Mouse (Mus musculus) thymus, postnatal 0 days (tissue): ENCODE data around the gene Lipk. TPM values are rescaled to one million over a fixed set of nuclear protein-coding genes. Genes with fewer than 3 reads are reported as not detected.

Source experiments
- DNase-seq: peaks from one replicate; pipeline ENCODE4 v3.0.0-alpha.2; 2015; ENCODE audit warnings: low spot score
- polyA plus RNA-seq: library from polyadenylated mRNA; unstranded; fragments of >200 nt; fragmentation: Nextera tagmentation; extraction: Ambion mirVana; gene quantifications from 2 replicates; pipeline ENCODE4 v1.2.1, GENCODE M21; 2015

Lipk gene
- 0.05 and 0.14 TPM in 2 replicates for polyA plus RNA-seq

- DNase-seq = no peak
Measured at GRCm38 (mm10) chr19:34008002-34008401, at the start of gene Lipk. Lipk (plus strand) TSS chr19:34008290.

DNA sequence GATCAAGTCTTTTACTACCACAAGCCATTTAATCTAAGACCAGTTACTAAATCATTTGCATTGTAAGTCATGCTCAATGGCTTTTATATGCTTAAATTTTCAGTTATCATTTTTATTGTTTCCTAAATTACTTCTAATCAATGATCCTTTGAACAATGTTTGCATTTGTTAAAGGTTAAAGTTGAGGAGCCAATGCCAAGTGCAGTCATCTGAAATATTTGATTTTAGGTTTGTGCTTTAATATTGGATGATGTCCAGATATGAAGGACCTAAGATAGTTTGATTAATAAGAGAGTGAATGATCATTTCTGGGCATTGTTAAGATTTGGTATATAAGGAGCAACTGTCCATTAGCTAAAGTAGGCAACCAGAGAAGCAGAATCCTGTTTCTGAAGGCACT lies 47.2 kb upstream of the Lipk start, which contains the start of gene Lipf:
Lipf (plus strand) TSS at position 301 of the 400 bp plus-strand sequence.
- no peak for DNase-seq

DNA sequence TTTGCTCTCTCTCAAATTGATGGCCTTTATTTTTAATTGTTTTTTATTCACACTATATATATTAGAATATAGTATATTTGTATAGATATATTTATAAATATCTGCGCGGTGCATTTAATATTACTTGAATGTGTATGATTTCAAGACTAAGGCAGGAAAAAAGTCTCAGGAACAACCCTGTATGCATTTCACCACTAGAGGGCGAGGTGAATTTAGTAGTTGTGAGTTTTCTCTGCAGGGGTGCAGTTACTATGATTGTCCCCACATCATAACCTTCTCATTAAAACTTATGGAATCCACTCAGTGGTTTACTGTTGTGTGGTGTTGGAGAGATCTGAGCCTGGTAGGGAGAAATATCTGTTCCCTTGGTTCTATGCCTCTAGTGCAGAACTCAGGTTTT lies 29.1 kb upstream of the Lipk start:
- DNase-seq = peak; percentile 15

- DNase-seq = no peak
Measured at GRCm38 (mm10) chr19:33983043-33983442, 25.0 kb upstream of the Lipk start.

DNA sequence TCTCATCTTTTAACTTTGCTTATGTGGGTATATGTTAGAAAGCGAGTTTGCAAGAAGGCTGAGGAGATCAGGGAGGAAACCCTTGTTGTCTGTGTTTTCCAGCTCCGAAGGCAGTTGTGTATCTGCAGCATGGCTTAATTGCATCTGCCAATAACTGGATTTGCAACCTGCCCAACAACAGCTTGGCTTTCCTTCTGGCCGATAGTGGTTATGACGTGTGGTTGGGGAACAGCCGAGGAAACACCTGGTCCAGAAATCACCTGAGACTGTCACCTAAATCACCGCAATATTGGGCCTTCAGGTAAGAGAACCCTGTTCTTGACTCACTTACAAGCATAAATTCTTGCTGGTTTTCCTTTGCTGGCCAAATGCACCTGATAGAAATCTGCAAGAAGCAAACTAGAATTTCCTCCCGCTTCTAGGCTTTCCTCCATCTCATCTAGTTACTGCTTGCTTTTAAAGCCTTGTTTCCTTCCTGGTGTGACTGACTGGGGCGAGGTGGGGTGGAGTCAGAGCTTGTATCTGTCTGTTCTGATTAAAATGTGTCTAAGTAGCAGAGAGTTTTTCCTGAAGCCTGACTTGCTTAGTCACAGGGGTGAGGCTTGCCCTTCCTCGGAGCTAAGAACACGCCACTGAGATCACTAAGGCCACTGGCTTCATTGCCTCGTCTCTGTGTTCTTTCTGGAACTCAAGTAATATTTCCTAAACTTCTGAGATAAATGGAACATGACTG lies 13.5 kb downstream of the Lipk start:
- DNase-seq = no peak

- no peak for DNase-seq
Measured at GRCm38 (mm10) chr19:34022759-34023158, 14.7 kb downstream of the Lipk start.

- no peak for DNase-seq
Measured at GRCm38 (mm10) chr19:34039731-34040130, 31.6 kb downstream of the Lipk start.

DNA sequence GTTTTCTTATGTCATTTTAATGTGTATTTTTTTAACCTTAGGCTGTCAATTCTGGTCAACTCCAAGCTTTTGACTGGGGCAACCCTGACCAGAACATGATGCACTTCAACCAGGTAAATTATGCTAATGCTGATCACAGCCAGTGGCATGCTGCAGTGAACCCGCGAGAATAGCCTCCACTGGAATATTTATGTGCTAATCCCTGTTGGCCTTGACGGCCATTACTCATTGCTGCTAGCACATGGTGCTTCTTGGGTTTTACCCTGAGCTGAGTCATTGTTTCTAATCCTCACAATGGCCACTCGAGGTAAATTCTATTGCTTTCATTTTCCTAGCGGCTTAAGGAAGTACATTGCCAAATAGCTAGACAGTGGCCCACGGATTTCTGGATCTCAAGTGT lies 34.9 kb downstream of the Lipk start:
- DNase-seq = no peak

- DNase-seq = no peak
Measured at GRCm38 (mm10) chr19:34049371-34050039, 41.4 kb downstream of the Lipk start.

GRCm38 (mm10) chr19:34051502-34051901 lies 43.4 kb downstream of the Lipk start:
- no peak for DNase-seq

DNA sequence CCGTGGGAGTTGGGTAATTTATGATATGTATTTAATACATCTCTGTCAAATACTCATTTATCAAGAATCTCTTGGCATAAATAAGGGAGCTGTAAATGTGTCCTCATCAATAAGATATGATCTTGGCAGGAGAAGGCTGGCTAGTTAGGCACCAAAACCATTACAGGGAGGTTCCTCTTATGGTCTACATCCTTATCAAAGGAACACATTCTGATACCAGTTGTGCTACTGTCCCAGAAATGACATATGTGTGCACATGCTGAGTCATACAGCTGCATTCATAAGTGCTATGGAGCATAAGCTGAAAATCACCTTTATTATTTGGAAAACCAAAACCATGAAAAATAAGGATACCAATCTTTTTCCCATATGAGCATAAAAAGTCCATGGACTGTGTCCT lies 55.5 kb downstream of the Lipk start:
- DNase-seq = no peak

DNA sequence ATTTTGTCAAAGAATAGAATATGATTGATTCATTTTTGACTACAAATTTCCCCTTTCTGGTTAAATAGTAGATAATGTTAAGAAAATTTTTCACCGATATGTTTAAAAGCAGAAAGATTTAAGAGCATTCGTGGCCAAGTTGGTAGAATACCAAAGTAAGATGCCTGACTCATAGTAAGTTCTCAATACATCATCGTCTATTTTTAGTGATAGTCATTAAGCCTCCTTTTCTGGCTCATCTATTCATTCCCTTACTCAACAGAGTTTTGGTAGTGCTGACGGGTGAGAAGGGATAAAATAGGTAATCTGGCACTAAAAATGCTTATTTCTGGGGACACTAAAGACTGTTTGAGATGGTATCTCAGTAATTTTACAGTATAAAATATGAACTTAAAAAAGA lies 56.0 kb downstream of the Lipk start:
- no peak for DNase-seq

DNA sequence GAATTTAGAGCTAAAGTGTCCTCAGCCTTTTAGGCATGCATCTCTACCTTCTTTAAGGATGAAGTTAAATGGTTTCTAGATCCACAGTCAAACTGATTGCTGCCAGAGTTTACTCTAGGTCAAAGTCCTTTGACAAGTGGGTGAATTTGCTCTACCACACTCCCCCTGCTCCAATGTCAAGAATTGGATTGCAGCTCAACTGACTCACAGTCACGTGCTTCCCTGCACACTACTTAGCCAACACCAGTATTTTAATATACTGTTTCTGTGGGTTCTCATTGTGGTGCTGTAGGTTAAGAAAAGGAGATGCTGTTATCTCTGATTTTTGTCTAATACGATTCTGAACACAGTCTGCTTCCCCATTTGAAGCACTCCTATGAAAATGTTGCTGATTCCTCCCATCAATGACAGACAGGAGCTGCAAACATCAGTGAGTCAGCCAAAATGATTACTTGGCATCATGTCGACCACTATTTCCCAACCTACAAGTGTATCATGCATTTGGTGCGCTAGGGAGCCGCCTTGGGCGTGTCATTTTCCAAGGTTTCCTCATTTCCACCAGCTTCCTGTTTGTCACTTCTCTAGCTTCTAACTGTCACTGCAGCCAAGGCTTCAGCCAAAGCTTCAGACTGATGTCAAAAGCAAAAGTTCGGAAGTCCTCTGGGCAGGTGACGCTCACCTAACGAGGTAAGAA lies 58.8 kb downstream of the Lipk start, which contains the start of gene Lipn:
Lipn (plus strand) TSS at position 580 of the 694 bp plus-strand sequence.
- no peak for DNase-seq

GRCm38 (mm10) chr19:34074239-34074638 lies 66.1 kb downstream of the Lipk start:
- no peak for DNase-seq

DNA sequence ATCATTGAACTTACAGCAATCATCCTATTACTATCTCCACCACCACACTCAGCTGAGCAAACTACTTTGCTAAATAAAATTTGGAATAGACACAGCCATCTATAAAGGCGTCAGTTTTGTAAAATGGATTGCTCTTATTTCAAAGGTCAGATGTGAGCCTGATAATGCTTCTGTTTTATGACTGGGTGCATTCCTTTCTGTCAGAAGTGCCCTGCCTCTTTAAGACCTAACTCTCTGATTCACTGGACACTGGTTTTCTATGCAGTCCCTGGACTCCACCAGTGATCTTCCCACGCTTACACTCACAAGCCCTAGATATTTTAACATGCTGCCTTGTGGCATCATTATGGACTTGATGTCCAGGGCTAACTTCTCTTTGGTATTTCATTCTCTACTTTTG lies 70.0 kb downstream of the Lipk start:
- no peak for DNase-seq

DNA sequence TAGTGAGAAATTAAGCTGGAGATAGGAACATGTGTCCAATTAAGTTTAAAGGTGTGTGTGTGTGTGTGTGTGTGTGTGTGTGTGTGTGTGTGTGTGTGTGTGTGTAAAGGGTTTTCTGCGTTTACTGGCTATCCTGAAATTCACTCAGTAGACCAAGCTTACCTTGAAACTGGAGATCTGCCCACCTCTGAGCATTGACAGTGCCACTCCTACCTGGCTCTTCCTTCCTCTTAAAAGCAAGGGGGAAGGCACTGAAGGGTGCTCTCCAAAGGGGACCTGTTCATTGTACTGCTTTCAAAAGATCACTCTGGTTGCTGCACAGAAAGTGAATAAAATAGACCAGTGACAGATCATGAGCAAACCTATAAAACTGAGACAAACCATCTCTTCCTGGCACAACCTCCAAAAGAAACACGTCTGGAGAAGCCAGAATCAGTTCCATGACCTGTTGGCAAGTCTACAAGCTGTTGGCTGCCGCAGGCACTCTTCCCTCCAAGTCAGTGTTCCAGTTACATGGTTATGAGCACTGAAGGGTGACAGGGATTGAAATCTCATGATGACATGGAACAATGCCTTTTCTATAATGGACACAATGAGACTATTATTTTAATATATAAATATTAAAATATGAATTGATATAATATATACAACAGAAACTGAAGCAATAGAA lies 81.1 kb downstream of the Lipk start:
- no peak for DNase-seq

- DNase-seq = no peak
Measured at GRCm38 (mm10) chr19:34095381-34095780, 87.3 kb downstream of the Lipk start.

DNA sequence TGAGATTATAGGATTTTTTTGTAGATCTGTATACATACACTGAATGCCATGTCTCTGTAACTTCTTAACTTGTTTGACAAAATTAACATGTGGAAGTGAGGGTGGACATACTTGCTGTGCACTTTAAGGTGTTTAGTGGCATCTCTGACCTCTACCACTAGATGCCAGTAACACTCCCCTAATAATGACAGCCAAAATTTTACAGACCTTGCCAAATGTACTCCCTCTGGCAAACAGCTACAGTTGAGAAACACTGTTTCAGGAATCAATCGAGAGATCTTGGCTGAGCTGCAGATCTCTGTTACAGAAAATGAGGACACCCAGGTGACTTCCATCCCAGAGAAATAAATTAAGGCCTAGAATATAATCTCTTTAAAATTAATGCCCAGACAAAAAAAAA lies 88.1 kb downstream of the Lipk start:
- DNase-seq = no peak
